Mouse (Mus musculus) inflammation-experienced regulatory T-cells, adult 6 months (primary cell): ENCODE results near the gene Tm9sf3. TPM values are rescaled to one million over a fixed set of nuclear protein-coding genes. Genes with fewer than 3 reads are reported as not detected.
"Not testable (repeated sequence)": the region's sequence is repeated elsewhere in the genome, so short reads cannot be mapped to it uniquely, and the experiment has no call there.

Experiments used
- ATAC-seq: one replicate; pipeline ENCODE4 v1.8.0; 2017
- polyA plus RNA-seq, 3 experiments: library from polyadenylated mRNA; unstranded; fragments of 100-300 nt; shearing (Covaris generic); gene quantifications; one replicate each; pipeline ENCODE4 v1.2.1; 2017

Tm9sf3 gene
- 10 to 100 TPM; 21.4 to 38.9 (median 32.2) TPM for polyA plus RNA-seq

DNA sequence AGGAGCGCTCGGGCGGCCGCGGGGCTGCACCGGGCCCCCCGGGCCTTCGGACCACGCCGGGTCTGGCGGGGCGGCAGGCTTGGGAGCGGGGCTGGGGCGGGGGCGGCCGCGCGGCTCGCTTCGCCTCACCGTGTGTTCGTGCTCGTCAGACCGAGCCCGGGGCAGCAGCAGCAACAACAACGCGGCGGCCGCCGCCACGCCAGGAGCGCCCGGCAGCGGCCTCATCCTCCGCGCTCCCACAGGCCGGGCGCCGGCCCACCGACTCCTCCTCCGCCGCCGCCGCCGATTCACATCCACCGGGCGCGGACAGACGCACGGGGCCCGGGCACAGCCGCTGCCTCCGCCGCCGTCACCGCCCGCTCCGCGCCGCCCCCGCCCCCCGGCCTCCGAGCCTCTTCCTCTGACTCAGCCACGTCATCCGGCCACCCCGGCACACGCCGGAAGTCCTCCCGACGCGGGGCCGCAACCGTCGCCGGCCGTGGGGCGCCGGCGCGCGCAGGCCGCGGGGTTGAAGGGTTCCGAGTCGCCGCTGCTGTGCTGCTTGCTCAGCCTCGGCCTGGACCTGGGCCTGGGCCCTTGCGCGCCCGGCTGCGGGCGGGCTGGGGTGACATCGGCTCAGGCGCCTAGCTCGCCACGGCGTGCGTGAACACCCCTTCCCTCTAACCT lies at the start of gene Tm9sf3:
Gene Tm9sf3, minus strand, starts transcription at position 368 of the 666 bp plus-strand sequence.
- ATAC-seq: peak; percentile 75

- not testable (repeated sequence) for ATAC-seq
These were observed 48.8 kb upstream of the Tm9sf3 start for GRCm38 (mm10) chr19:41312587-41312986.

- no peak for ATAC-seq
These were observed 48.2 kb upstream of the Tm9sf3 start for GRCm38 (mm10) chr19:41312027-41312426.

DNA sequence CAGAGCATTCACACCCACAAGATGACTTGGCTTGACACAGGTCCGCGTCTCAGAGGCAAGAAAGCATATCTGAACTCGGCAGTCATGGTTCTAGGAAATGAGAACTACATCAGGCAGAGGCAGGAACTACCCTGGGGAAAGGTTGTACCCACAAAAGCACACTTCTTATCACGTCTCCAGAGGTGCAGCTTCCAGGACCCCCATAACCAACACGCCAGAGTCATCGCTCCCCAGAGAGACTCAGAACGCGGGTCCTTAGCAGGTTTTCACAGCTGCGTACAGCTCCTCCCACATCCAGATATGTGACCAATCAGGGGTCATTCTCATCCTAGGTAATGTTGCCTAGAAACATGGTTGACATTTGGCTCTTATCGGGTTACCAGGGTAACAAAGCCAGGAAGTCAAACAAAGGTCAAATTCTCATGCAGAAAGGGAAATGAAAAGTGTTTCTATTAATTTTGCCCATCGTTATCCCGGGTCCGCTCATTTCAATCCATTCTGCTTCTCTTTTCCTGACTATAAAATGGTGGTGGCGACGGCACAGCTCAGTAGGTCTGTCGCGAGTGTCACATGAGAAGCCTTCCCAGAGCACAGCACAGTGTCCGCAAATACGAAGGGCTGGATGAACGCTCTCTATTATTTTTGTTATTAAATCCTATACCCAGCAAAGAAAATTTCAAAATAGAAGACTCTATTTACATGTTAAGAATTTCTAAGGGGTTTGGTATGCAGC lies 47.3 kb upstream of the Tm9sf3 start:
- peak; percentile 97 for ATAC-seq

DNA sequence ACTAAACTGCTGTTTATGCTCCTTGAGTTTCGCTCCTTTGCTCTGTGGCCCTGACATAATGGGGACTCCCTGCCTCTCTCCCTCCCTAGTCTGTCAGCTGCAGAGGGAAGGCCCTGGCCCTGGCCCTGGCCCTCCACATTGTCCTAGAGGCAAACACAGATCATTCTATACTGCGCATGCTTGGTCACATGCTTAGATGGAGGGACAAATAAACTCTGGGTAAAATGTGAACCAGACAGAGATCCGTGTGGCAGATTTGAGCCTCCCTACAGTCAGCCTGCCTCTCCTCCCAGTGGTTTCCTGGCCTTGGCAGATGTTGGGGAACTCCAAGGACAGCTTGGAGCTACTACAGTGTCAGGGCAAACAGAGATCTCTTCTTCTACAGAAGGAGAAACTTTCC lies 40.1 kb upstream of the Tm9sf3 start:
- ATAC-seq: no peak

DNA sequence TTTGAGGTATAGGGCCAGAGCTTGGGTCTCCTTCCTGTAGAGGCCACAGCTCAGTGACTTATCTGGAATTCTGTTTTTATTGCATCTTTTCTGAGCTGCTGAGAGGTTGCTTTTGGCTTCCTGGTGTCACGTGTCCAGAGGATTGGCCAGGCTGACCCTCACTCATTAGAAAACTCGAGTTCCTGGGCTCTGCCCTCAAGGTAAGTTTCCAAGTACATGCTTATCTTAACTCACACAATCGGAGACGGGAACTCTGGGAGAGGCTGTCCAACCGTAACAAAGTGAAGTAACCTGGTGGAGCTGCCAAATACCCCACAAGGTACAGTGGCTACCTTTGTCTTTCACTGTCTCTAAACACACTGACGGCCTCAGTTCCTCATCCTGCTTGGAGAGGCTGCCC lies 39.6 kb upstream of the Tm9sf3 start:
- ATAC-seq: no peak

DNA sequence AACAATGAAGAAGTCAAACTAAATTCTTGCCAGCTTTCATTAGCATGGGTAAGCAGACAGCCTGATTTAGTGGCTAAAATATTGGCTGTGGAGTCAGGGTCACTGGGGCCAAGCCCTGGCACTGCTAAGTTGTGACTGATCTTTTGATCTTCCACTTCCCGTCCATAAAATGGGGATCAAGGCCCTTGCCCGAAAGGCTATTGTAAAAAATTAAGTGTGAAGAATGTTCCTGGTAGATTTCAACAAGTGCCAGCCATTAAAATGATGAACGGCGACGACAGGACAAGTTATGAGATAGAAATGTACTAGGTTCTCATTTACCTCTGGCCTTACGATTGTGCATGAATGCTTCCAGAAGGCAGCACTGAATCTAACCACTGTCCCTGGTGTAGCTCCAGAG lies 38.1 kb upstream of the Tm9sf3 start:
- no peak for ATAC-seq

DNA sequence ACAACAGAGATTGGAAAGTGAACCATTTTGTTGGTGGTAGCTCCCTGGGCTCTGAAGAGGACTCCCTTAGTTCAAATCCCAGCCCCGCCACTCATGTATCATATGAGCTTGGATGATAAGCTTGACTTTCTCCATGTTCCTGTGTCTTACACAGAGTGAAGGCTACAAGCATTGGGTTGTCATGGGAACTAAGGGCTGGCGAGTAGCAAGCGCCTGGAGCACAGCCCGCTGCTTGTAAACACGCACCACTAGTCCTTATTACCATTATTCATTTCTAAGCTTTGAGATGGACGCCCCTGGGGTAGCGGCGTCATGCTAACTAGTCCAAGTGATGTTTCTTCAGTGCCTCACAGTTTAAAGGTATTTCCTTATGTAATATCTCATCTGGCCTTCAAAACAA lies 35.6 kb upstream of the Tm9sf3 start:
- ATAC-seq: no peak

GRCm38 (mm10) chr19:41290952-41291619 lies 27.3 kb upstream of the Tm9sf3 start:
- no peak for ATAC-seq

DNA sequence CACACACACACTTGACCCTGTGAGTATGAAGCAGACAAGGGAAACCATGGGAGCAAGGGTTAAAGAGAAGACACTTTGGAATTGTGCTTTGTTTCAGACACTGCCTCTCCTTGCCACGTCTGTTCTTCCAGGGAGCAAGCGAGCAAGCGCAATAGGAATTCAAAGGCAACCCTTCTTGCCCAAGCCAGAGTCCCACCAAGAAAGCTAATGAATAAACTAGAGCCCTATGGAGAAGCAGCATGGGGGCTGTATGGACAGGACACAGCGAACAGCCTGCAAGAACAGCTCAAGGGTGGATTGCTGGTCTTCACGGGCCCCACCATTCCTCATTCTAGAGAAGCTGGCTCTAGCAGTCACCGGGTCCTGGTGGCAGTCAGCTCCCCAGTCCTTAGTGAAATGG lies 24.8 kb upstream of the Tm9sf3 start:
- no peak for ATAC-seq

DNA sequence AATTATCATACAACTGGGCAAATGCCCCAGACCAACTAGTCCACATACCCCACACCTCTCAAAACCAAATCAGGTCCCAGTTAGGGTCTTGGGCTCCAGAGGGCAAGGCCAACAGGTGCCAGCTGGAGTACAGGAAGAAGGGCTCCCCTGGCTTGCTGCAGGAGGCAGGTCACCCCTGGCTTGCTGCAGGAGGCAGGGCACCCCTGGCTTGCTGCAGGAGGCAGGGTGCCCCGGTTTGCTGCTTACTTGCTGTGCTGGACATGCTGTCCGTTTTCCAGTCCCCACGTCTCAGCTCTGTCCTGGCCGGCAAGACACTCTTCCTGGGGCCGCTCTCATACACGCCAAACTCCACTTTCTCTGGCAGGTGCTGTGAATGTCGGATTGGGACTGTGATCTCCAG lies 23.4 kb upstream of the Tm9sf3 start:
- no peak for ATAC-seq

DNA sequence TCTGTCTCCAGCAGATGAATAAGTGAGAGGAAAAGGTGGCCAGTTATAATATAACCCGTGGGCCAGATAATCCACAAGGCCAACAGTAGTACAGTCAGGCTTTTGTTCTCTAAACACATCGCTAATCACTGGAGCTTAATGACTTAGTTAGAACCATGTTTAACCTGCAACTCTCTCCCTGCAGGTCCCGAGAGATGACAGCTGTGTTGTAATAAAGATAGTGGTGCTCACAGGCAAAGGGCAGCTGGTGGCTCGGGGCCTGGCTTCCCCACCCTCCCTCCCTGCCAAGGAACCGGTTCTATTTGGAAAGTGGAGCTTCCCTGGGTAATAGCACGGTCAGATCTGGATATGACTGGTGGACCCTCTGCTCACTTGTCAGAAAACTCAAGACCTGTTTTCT lies 20.7 kb upstream of the Tm9sf3 start:
- no peak for ATAC-seq

- no peak for ATAC-seq
These were observed 18.9 kb upstream of the Tm9sf3 start for GRCm38 (mm10) chr19:41282718-41283117.

- no peak for ATAC-seq
These were observed 18.4 kb upstream of the Tm9sf3 start for GRCm38 (mm10) chr19:41282216-41282615.

GRCm38 (mm10) chr19:41279724-41280244 lies 16.0 kb upstream of the Tm9sf3 start:
- no peak for ATAC-seq

DNA sequence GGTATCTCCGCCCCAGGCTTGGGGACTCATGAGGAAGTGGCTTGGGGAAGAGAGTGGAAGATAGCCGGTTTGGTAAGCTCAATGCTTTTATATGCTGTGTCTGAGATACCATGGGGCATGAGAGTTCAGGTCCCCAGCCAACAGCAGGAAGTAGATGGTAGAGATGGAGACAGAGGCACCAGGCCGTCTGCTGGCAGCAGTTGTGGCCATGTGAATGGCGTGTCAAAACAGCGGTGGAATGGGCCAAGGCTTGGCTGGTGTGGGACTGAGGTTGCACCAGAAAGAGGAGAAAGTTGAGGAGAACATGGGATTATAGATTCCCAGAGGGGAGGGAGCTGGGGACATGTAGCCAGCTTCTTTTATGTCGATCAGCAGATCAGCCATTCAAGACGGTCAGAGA lies 14.8 kb upstream of the Tm9sf3 start:
- ATAC-seq: no peak

DNA sequence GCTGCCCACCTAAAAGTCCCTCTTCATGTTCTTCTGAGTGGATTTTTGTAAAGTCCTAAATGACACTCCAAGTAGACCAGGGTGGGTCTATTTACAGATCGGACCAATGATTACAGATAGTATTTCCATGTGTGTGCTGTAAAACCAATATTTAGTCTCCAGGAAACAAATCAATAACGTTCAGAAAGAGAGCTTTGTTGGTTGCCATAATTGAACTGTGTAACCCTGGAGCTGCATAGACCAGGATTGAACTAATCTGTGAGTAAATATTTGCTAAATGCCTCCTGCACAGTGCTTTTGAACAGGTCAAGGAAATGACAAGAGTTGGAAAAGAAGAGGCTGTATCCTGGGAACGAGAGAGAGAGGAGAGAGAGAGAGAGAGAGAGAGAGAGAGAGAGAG lies 11.8 kb upstream of the Tm9sf3 start:
- no peak for ATAC-seq

GRCm38 (mm10) chr19:41270906-41271305 lies 7.1 kb upstream of the Tm9sf3 start:
- ATAC-seq: no peak

DNA sequence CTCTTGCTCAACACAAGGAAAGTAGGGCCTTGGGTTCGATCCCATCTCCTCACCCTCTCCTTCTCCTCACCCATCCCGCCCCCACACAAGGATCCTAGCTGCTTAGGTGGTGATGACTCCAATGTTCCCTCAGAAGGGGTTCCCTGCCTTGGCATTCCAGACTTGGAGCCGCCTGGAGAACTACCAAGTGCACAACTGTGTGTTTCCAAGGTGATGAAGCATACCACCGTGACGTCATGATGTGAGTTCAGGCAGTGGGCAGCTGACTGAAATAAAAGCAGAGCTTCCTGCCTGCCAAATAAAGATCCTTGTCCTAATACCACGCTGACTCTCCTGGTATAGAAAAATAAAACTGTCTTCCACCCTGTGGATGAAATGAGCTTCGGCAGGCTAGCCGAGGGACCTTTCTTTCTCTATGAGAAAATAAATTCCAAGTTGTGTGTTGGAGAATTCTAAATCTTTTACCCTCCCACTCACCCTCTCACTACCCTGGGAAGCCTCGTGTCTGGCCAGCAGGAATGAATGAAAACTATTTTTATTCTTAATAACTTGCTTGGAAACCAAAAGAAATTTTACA lies 6.4 kb upstream of the Tm9sf3 start:
- no peak for ATAC-seq

GRCm38 (mm10) chr19:41266251-41266901 lies 2.6 kb upstream of the Tm9sf3 start:
- no peak for ATAC-seq

DNA sequence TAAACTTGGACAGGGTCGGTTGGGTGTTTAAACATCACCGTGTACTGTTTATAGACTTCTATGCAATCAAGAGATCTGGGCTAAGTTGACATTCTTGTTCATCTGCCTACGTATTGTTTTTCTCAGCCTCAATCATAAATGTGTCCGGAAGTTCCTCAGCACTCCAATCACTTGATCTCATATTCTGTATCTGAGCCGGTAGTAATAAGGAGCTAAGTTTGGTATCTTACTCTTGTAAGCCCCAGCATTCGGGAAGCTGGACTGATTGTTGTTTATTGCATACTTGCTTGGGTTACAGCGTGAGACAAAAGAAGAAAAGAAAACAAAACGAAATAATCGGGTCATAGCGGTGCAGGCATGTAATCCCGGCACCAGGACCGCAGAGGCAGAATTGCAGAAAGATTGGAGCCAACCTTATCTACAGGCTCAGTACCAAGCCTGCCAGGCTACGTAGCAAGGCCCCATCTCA lies 568 bp upstream of the Tm9sf3 start:
- ATAC-seq: peak; percentile 60
